Mouse (Mus musculus): Measurements from ENCODE around the gene Kcnab2.

GRCm38 (mm10) chr4:152355672-152356071 is 122.0 kb downstream of the Kcnab2 start:
- TF ChIP-seq CTCF (IDR thresholded peaks at IDR 0.05; ENCODE audit: borderline replicate concordance, insufficient read depth, low read depth, low read length) (no peak), POLR2A (IDR thresholded peaks at IDR 0.05; ENCODE audit: borderline replicate concordance, insufficient read depth, low read length) (no peak)
